Mouse (Mus musculus): ENCODE results near the gene Rap1gds1. TPM values are rescaled to one million over a fixed set of nuclear protein-coding genes. Genes with fewer than 3 reads are reported as not detected.

Rap1gds1 gene
- polyA plus RNA-seq, 1 experiment from 2014 or later, result 22.5 TPM

GRCm38 (mm10) chr3:138914626-138915288 lies 160.2 kb downstream of the Rap1gds1 start:
- DNase-seq (ENCODE audit: low spot score) (no peak), ATAC-seq (ENCODE audit: low FRiP score, low TSS enrichment) (no peak)
- H3K4me2 ChIP-seq (replicated peaks; ENCODE audit: low read depth), result no peak overlapping the region
- H3K4me3 ChIP-seq (ENCODE audit: low read depth, low read length), result no peak overlapping the region
- TF ChIP-seq CTCF (IDR thresholded peaks at IDR 0.05; ENCODE audit: low read depth) (no peak), EP300 (optimal IDR thresholded peaks at IDR 0.05) (no peak)
- H3K9me3 ChIP-seq (ENCODE audit: control insufficient read depth, low read length), result no peaks in the 10 kb centered on the region
- 47% methylated on average over 8 of the region's 8 CpGs for WGBS
- H3K9ac ChIP-seq (ENCODE audit: low read length), result no peak overlapping the region
- no peaks in the 10 kb centered on the region for H3K4me1 ChIP-seq (replicated peaks; ENCODE audit: control insufficient read depth, insufficient read depth)
- H3K27ac ChIP-seq (replicated peaks), result no peak overlapping the region
- no peaks in the 10 kb centered on the region for H3K27me3 ChIP-seq (ENCODE audit: control insufficient read depth, insufficient read depth, low read length)
- H3K36me3 ChIP-seq (ENCODE audit: control insufficient read depth, insufficient read depth, low read length), result no peaks in the 10 kb centered on the region

GRCm38 (mm10) chr3:138912504-138912903 lies 162.5 kb downstream of the Rap1gds1 start:
- DNase-seq (ENCODE audit: low spot score) (no peak), ATAC-seq (ENCODE audit: low FRiP score, low TSS enrichment) (no peak)
- H3K4me2 ChIP-seq (replicated peaks; ENCODE audit: low read depth), result no peak overlapping the region
- H3K4me3 ChIP-seq (ENCODE audit: low read depth, low read length), result no peak overlapping the region
- TF ChIP-seq CTCF (IDR thresholded peaks at IDR 0.05; ENCODE audit: low read depth), result no peak
- TF ChIP-seq EP300 (optimal IDR thresholded peaks at IDR 0.05), result no peak
- no peaks in the 10 kb centered on the region for H3K36me3 ChIP-seq (ENCODE audit: control insufficient read depth, insufficient read depth, low read length)
- no peak overlapping the region for H3K9ac ChIP-seq (ENCODE audit: low read length)
- no peak overlapping the region for H3K27ac ChIP-seq (replicated peaks)
- H3K27me3 ChIP-seq (ENCODE audit: control insufficient read depth, insufficient read depth, low read length), result no peaks in the 10 kb centered on the region
- 86% methylated on average over 8 of the region's 8 CpGs for WGBS
- H3K4me1 ChIP-seq (replicated peaks; ENCODE audit: control insufficient read depth, insufficient read depth), result no peaks in the 10 kb centered on the region
- no peaks in the 10 kb centered on the region for H3K9me3 ChIP-seq (ENCODE audit: control insufficient read depth, low read length)

GRCm38 (mm10) chr3:138909313-138909712 lies 165.7 kb downstream of the Rap1gds1 start:
- TF ChIP-seq CTCF (IDR thresholded peaks at IDR 0.05; ENCODE audit: low read depth) (no peak), EP300 (optimal IDR thresholded peaks at IDR 0.05) (no peak)
- no peak for ATAC-seq (ENCODE audit: low FRiP score, low TSS enrichment)
- no peak for DNase-seq (ENCODE audit: low spot score)
- Histone ChIP-seq H3K36me3 (ENCODE audit: control insufficient read depth, insufficient read depth, low read length) (no peaks in the 10 kb centered on the region), H3K9ac (ENCODE audit: low read length) (no peak overlapping the region), H3K9me3 (ENCODE audit: control insufficient read depth, low read length) (no peaks in the 10 kb centered on the region), H3K27me3 (ENCODE audit: control insufficient read depth, insufficient read depth, low read length) (no peaks in the 10 kb centered on the region), H3K4me1 (replicated peaks; ENCODE audit: control insufficient read depth, insufficient read depth) (no peaks in the 10 kb centered on the region), H3K27ac (replicated peaks) (no peak overlapping the region), H3K4me2 (replicated peaks; ENCODE audit: low read depth) (no peak overlapping the region), H3K4me3 (ENCODE audit: low read depth, low read length) (no peak overlapping the region)
- 82% methylated on average over 2 of the region's 2 CpGs for WGBS

GRCm38 (mm10) chr3:138906112-138906880 lies 168.7 kb downstream of the Rap1gds1 start:
- peak; percentile 95 for TF ChIP-seq CTCF (IDR thresholded peaks at IDR 0.05; ENCODE audit: low read depth)
- TF ChIP-seq EP300 (optimal IDR thresholded peaks at IDR 0.05), result no peak
- WGBS, result 31% methylated on average over 17 of the region's 17 CpGs
- Histone ChIP-seq H3K4me1 (replicated peaks; ENCODE audit: control insufficient read depth, insufficient read depth) (no peaks in the 10 kb centered on the region), H3K27ac (replicated peaks) (no peak overlapping the region), H3K9ac (ENCODE audit: low read length) (no peak overlapping the region), H3K9me3 (ENCODE audit: control insufficient read depth, low read length) (no peaks in the 10 kb centered on the region), H3K27me3 (ENCODE audit: control insufficient read depth, insufficient read depth, low read length) (no peaks in the 10 kb centered on the region), H3K36me3 (ENCODE audit: control insufficient read depth, insufficient read depth, low read length) (no peaks in the 10 kb centered on the region), H3K4me3 (ENCODE audit: low read depth, low read length) (no peak overlapping the region), H3K4me2 (replicated peaks; ENCODE audit: low read depth) (no peak overlapping the region)
- peak; percentile 74 for DNase-seq (ENCODE audit: low spot score)
- ATAC-seq (ENCODE audit: low FRiP score, low TSS enrichment), result peak; percentile 80

- DNase-seq (ENCODE audit: low spot score), result no peak
- Histone ChIP-seq H3K4me2 (replicated peaks; ENCODE audit: low read depth) (no peak overlapping the region), H3K4me1 (replicated peaks; ENCODE audit: control insufficient read depth, insufficient read depth) (no peaks in the 10 kb centered on the region), H3K4me3 (ENCODE audit: low read depth, low read length) (no peak overlapping the region), H3K27me3 (ENCODE audit: control insufficient read depth, insufficient read depth, low read length) (no peaks in the 10 kb centered on the region), H3K27ac (replicated peaks) (0 out of 2 replicates have a peak overlapping the region, but pooled peaks have one; percentile 30), H3K36me3 (ENCODE audit: control insufficient read depth, insufficient read depth, low read length) (no peaks in the 10 kb centered on the region), H3K9me3 (ENCODE audit: control insufficient read depth, low read length) (no peaks in the 10 kb centered on the region), H3K9ac (ENCODE audit: low read length) (no peak overlapping the region)
- ATAC-seq (ENCODE audit: low FRiP score, low TSS enrichment), result no peak
- TF ChIP-seq CTCF (IDR thresholded peaks at IDR 0.05; ENCODE audit: low read depth) (no peak), EP300 (optimal IDR thresholded peaks at IDR 0.05) (no peak)
- 45% methylated on average over 7 of the region's 7 CpGs for WGBS
Measured at GRCm38 (mm10) chr3:138905678-138906077, 169.3 kb downstream of the Rap1gds1 start.

Data from stomach, postnatal 0 days (tissue).